Mouse (Mus musculus) lung, adult 18-20 months (tissue): ENCODE data around the gene Gm13277.
"Not testable (repeated sequence)": the region's sequence is repeated elsewhere in the genome, so short reads cannot be mapped to it uniquely, and the experiment has no call there.

Source experiments
- DNase-seq, 2 experiments: peaks; one replicate each; pipeline ENCODE4 v3.0.0; 2022; ENCODE audit warnings: mixed read lengths in 2 of 2

Gene Gm13277

GRCm38 (mm10) chr4:88791250-88791649, 2.8 kb downstream of the Gm13277 start, which contains the start of gene Gm13278:
Gene Gm13278 (plus strand): TSS chr4:88791550.
- not testable (repeated sequence) for DNase-seq

GRCm38 (mm10) chr4:88793936-88794675, 5.7 kb downstream of the Gm13277 start, which contains the start of gene Gm13275:
Gene Gm13275 (plus strand): TSS chr4:88794487.
- peak; percentile 60 to 71 for DNase-seq

GRCm38 (mm10) chr4:88797097-88797496, 8.7 kb downstream of the Gm13277 start, which contains the start of gene Gm13279:
Gene Gm13279 (plus strand): TSS chr4:88797397.
- not testable (repeated sequence) for DNase-seq

- not testable (repeated sequence) for DNase-seq
These were observed 10.9 kb downstream of the Gm13277 start, which contains the start of gene Gm13285 for GRCm38 (mm10) chr4:88799365-88799764. Gene Gm13285 (plus strand): TSS chr4:88799665.

GRCm38 (mm10) chr4:88802954-88803353, 14.5 kb downstream of the Gm13277 start, which contains the start of gene Gm13287:
Gene Gm13287 (plus strand): TSS chr4:88803254.
- DNase-seq = not testable (repeated sequence)

- DNase-seq = not testable (repeated sequence)
These were observed 16.8 kb downstream of the Gm13277 start, which contains the start of gene Gm13288 for GRCm38 (mm10) chr4:88805231-88805630. Gene Gm13288 (plus strand): TSS chr4:88805531.

- DNase-seq = peak; percentile 22 to 40
These were observed 17.3 kb downstream of the Gm13277 start for GRCm38 (mm10) chr4:88805761-88806160.

GRCm38 (mm10) chr4:88815928-88816327, 27.5 kb downstream of the Gm13277 start, which contains the start of gene Ifna7:
Gene Ifna7 (plus strand): TSS chr4:88816228.
- DNase-seq = no peak

- no peak for DNase-seq
These were observed 31.2 kb downstream of the Gm13277 start, which contains the start of gene Ifna11 for GRCm38 (mm10) chr4:88819659-88820058. Gene Ifna11 (plus strand): TSS chr4:88819959.

GRCm38 (mm10) chr4:88822995-88823394, 34.6 kb downstream of the Gm13277 start:
- no peak for DNase-seq

- DNase-seq = not testable (repeated sequence)
These were observed 38.7 kb downstream of the Gm13277 start, which contains the start of gene Ifna6 for GRCm38 (mm10) chr4:88827116-88827515. Gene Ifna6 (plus strand): TSS chr4:88827416.

- DNase-seq = no peak
These were observed 42.1 kb downstream of the Gm13277 start for GRCm38 (mm10) chr4:88830523-88830922.

GRCm38 (mm10) chr4:88835225-88835624, 46.8 kb downstream of the Gm13277 start, which contains the start of gene Ifna5:
Gene Ifna5 (plus strand): TSS chr4:88835525.
- DNase-seq = not testable (repeated sequence)
